Mouse (Mus musculus) embryonic fibroblast, embryonic 13.5 days (primary cell): Measurements from ENCODE around the gene Ppm1j. TPM values are rescaled to one million over a fixed set of nuclear protein-coding genes. Genes with fewer than 3 reads are reported as not detected.
"Not testable (repeated sequence)": the region's sequence is repeated elsewhere in the genome, so short reads cannot be mapped to it uniquely, and the experiment has no call there.

Experiments
- H3K27ac ChIP-seq: 2 replicates; pipeline ENCODE4 v1.5.1; 2012; ENCODE audit warnings: low read length, control low read depth, inconsistent platforms; ENCODE audit not compliant: insufficient read depth
- H3K4me1 ChIP-seq: 2 replicates; pipeline ENCODE4 v1.6.1; 2011; ENCODE audit warnings: low read length; ENCODE audit not compliant: control insufficient read depth, insufficient read depth
- H3K4me3 ChIP-seq: 2 replicates; pipeline ENCODE4 v1.5.1; 2011; ENCODE audit warnings: mild to moderate bottlenecking, control low read depth, low read length; ENCODE audit not compliant: insufficient read depth
- CTCF ChIP-seq: IDR thresholded peaks from 2 replicates; pipeline ENCODE4 v1.5.1; 2011; ENCODE audit warnings: mild to moderate bottlenecking, control low read depth, low read length, moderate library complexity, borderline replicate concordance; ENCODE audit not compliant: insufficient read depth
- POLR2A ChIP-seq: IDR thresholded peaks from 2 replicates; pipeline ENCODE4 v1.6.1; 2011; ENCODE audit warnings: low read depth, mild to moderate bottlenecking, control low read depth, low read length, moderate library complexity
- polyA plus RNA-seq: library from polyadenylated mRNA; stranded (reverse); fragments of >200 nt; gene quantifications from 2 replicates; pipeline ENCODE4 v1.2.4, GENCODE M21; 2011; ENCODE audit warnings: low read depth; ENCODE audit not compliant: missing spikeins, insufficient read length

The Ppm1j gene
- polyA plus RNA-seq, 1 experiment, result 4.7 TPM

GRCm38 (mm10) chr3:104801481-104801880, 20.6 kb downstream of the Ppm1j start:
- no peak overlapping the region for H3K27ac ChIP-seq
- H3K4me3 ChIP-seq, result no peak overlapping the region
- TF ChIP-seq POLR2A (no peak), CTCF (no peak)
- no peaks in the 10 kb centered on the region for H3K4me1 ChIP-seq

- Histone ChIP-seq H3K27ac (no peak overlapping the region), H3K4me1 (no peaks in the 10 kb centered on the region), H3K4me3 (no peak overlapping the region)
- no peak for TF ChIP-seq POLR2A
- TF ChIP-seq CTCF, result no peak
Observed at GRCm38 (mm10) chr3:104804312-104804711, 23.5 kb downstream of the Ppm1j start.

GRCm38 (mm10) chr3:104805539-104805938, 24.7 kb downstream of the Ppm1j start:
- no peak overlapping the region for H3K27ac ChIP-seq

GRCm38 (mm10) chr3:104811752-104812151, 30.9 kb downstream of the Ppm1j start:
- no peak overlapping the region for H3K4me3 ChIP-seq
- TF ChIP-seq POLR2A (no peak), CTCF (no peak)
- H3K4me1 ChIP-seq, result peaks cover 3% of the 10 kb centered on the region
- no peak overlapping the region for H3K27ac ChIP-seq

More at GRCm38 (mm10) chr3:104805539-104805938, 24.7 kb downstream of the Ppm1j start:
- Histone ChIP-seq H3K4me3 (no peak overlapping the region), H3K4me1 (no peaks in the 10 kb centered on the region)
- TF ChIP-seq POLR2A (no peak), CTCF (no peak)

DNA sequence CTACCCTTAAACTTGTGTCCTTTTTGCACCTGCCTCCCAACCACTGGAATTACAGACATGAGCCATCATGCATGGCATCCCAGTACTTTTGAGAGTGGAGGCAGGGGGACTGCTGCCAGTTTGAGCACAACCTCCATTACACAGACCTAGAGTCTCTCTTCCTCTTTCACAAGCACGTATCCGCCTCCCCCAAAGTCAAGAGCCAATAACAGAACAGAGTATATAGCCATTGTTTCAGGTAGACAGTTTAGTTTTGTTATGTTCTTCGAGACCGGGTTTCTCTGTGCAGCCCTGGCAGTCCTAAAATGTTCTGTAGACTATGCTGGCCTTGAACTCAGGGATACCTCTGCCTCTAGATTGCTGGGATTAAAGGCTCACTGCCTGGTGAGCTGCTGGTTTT, 31.4 kb downstream of the Ppm1j start:
- TF ChIP-seq POLR2A (no peak), CTCF (no peak)
- no peak overlapping the region for H3K4me3 ChIP-seq
- peaks cover 3% of the 10 kb centered on the region for H3K4me1 ChIP-seq
- no peak overlapping the region for H3K27ac ChIP-seq

DNA sequence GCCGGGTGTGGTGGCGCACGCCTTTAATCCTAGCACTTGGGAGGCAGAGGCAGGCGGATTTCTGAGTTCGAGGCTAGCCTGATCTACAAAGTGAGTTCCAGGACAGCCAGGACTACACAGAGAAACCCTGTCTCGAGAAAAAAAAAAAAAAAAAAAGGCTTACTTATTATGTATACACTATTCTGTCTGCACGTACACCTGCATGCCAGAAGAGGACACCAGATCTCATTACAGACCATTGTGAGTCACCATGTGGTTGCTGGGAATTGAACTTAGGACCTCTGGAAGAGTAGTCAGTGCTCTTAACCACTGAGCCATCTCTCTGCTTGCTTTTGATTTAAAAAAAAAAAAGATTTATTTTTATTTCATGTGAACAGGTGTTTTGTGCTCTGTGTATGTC, 32.4 kb downstream of the Ppm1j start:
- H3K27ac ChIP-seq, H3K4me3 ChIP-seq, H3K4me1 ChIP-seq: not testable (repeated sequence)

DNA sequence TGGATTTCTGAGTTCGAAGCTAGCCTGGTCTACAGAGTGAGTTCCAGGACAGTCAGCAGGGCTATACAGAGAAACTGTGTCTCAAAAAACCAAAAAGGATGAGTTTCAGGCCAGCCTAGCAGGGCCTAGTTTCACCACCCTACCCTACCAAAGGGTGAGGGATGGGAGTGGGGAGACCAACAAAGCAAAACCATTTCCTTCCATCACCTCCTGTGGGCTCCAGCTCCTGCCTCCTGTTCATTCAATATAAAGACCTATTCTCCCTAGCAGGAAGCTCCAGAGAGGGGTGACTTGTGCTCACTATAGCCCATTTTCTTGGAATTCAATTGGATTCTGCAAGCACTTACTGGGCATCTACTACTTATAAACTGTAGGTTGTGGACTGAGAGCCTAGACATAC, 33.9 kb downstream of the Ppm1j start:
- TF ChIP-seq POLR2A, result no peak
- no peak for TF ChIP-seq CTCF
- H3K27ac ChIP-seq, result no peak overlapping the region
- H3K4me1 ChIP-seq, result peaks cover 9% of the 10 kb centered on the region
- H3K4me3 ChIP-seq, result no peak overlapping the region

GRCm38 (mm10) chr3:104815346-104815745, 34.5 kb downstream of the Ppm1j start:
- no peak overlapping the region for H3K27ac ChIP-seq
- H3K4me1 ChIP-seq, result peaks cover 9% of the 10 kb centered on the region
- H3K4me3 ChIP-seq, result no peak overlapping the region
- TF ChIP-seq POLR2A (no peak), CTCF (no peak)

- peaks cover 9% of the 10 kb centered on the region for H3K4me1 ChIP-seq
- no peak overlapping the region for H3K27ac ChIP-seq
- TF ChIP-seq POLR2A, result no peak
- TF ChIP-seq CTCF, result no peak
- H3K4me3 ChIP-seq, result no peak overlapping the region
Observed at GRCm38 (mm10) chr3:104816130-104816529, 35.3 kb downstream of the Ppm1j start.

GRCm38 (mm10) chr3:104817481-104817990, 36.7 kb downstream of the Ppm1j start:
- Histone ChIP-seq H3K27ac (peak overlapping the region; percentile 43), H3K4me3 (peak overlapping the region; percentile 64), H3K4me1 (peaks cover 9% of the 10 kb centered on the region)
- TF ChIP-seq POLR2A (no peak; the same call in 1 of the 2 replicates), CTCF (no peak)
